Mouse (Mus musculus) thymus, adult 2 months (tissue): ENCODE results near the gene Rem1. TPM values are rescaled to one million over a fixed set of nuclear protein-coding genes. Genes with fewer than 3 reads are reported as not detected.
A peak's percentile ranks its signal among the peaks of the same experiment; 100 is the strongest.

ENCODE experiments used
- DNase-seq: peaks from one replicate; pipeline ENCODE4 v3.0.0; 2021
- H3K27ac ChIP-seq: fragments of 200-500 bp; 2 replicates; pipeline ENCODE4 v1.5.1; 2012; ENCODE audit warnings: low read length, control low read depth; ENCODE audit not compliant: control insufficient read depth, insufficient read depth
- H3K27me3 ChIP-seq: fragments of 200-500 bp; 2 replicates; pipeline ENCODE4 v1.6.1; 2012; ENCODE audit warnings: mild to moderate bottlenecking, low read length, moderate library complexity, mixed read lengths; ENCODE audit not compliant: control insufficient read depth, insufficient read depth
- H3K36me3 ChIP-seq: fragments of 200-500 bp; 2 replicates; pipeline ENCODE4 v1.6.1; 2012; ENCODE audit warnings: mild to moderate bottlenecking, low read length, moderate library complexity; ENCODE audit not compliant: control insufficient read depth, insufficient read depth
- H3K4me1 ChIP-seq: fragments of 200-500 bp; replicated peaks from 2 replicates; pipeline ENCODE4 v1.6.1; 2012; ENCODE audit warnings: low read length; ENCODE audit not compliant: control insufficient read depth, insufficient read depth
- H3K4me3 ChIP-seq: fragments of 200-500 bp; 2 replicates; pipeline ENCODE4 v1.5.1; 2012; ENCODE audit warnings: mild to moderate bottlenecking, low read length, control low read depth, moderate library complexity; ENCODE audit not compliant: control insufficient read depth, insufficient read depth
- CTCF ChIP-seq: fragments of 200-500 bp; IDR thresholded peaks from 2 replicates; pipeline ENCODE4 v1.5.1; 2012; ENCODE audit warnings: mild to moderate bottlenecking, control low read depth, low read length, moderate library complexity, borderline replicate concordance; ENCODE audit not compliant: control insufficient read depth, poor library complexity, insufficient read depth; ENCODE audit errors: extremely low read depth
- POLR2A ChIP-seq: fragments of 200-500 bp; IDR thresholded peaks from 2 replicates; pipeline ENCODE4 v1.6.1; 2012; ENCODE audit warnings: mild to moderate bottlenecking, low read length, control low read depth, moderate library complexity; ENCODE audit not compliant: control insufficient read depth, poor library complexity, insufficient read depth; ENCODE audit errors: extremely low read depth
- WGBS: fragments of 180-500 bp; shearing (Covaris S2); methylation state at CpG from one replicate; pipeline ENCODE4 v1.1.7; 2018; 5-methylcytosine and 5-hydroxymethylcytosine counted together
- polyA plus RNA-seq: library from polyadenylated mRNA; depleted of rRNA; stranded (reverse); fragments of >200 nt; gene quantifications from 2 replicates; pipeline ENCODE4 v1.2.3, GENCODE M21; 2012

Rem1 gene
- polyA plus RNA-seq, 1 experiment: 3.3 TPM

- Histone ChIP-seq H3K27ac (peak overlapping the region; percentile 96), H3K4me1 (peaks cover 29% of the 10 kb centered on the region), H3K36me3 (peaks cover 10% of the 10 kb centered on the region), H3K27me3 (no peaks in the 10 kb centered on the region), H3K4me3 (peak overlapping the region; percentile 81)
- DNase-seq: peak; percentile 92
- 3% methylated on average over 9 of the region's 9 CpGs for WGBS
- TF ChIP-seq CTCF: no peak
- 0 out of 2 replicates have a peak, but pooled peaks have one; percentile 48 for TF ChIP-seq POLR2A
Measured at GRCm38 (mm10) chr2:152670983-152671641, 44.4 kb downstream of the Rem1 start.

GRCm38 (mm10) chr2:152671642-152671999 is 44.9 kb downstream of the Rem1 start:
- Histone ChIP-seq H3K27ac (peak overlapping the region; percentile 96), H3K4me3 (peak overlapping the region; percentile 81), H3K4me1 (peaks cover 30% of the 10 kb centered on the region), H3K27me3 (no peaks in the 10 kb centered on the region), H3K36me3 (peaks cover 14% of the 10 kb centered on the region)
- WGBS: 2% methylated on average over 5 of the region's 5 CpGs
- peak; percentile 83 for DNase-seq
- TF ChIP-seq CTCF: no peak
- no peak for TF ChIP-seq POLR2A

GRCm38 (mm10) chr2:152672166-152672565 is 45.4 kb downstream of the Rem1 start:
- no peak for DNase-seq
- WGBS: 58% methylated on average over 12 of the region's 12 CpGs
- Histone ChIP-seq H3K36me3 (peaks cover 17% of the 10 kb centered on the region), H3K27ac (peak overlapping the region; percentile 96), H3K27me3 (no peaks in the 10 kb centered on the region), H3K4me1 (peaks cover 30% of the 10 kb centered on the region), H3K4me3 (peak overlapping the region; percentile 5; the same call in 1 of the 2 replicates)
- TF ChIP-seq POLR2A (no peak), CTCF (no peak)

GRCm38 (mm10) chr2:152674148-152674547 is 47.4 kb downstream of the Rem1 start:
- H3K27me3 ChIP-seq: no peaks in the 10 kb centered on the region
- TF ChIP-seq POLR2A (no peak), CTCF (no peak)
- H3K36me3 ChIP-seq: peaks cover 34% of the 10 kb centered on the region
- H3K4me3 ChIP-seq: no peak overlapping the region
- peaks cover 30% of the 10 kb centered on the region for H3K4me1 ChIP-seq
- 77% methylated on average over 11 of the region's 11 CpGs for WGBS
- H3K27ac ChIP-seq: no peak overlapping the region
- DNase-seq: no peak

GRCm38 (mm10) chr2:152675252-152675791 is 48.6 kb downstream of the Rem1 start:
- Histone ChIP-seq H3K36me3 (peaks cover 46% of the 10 kb centered on the region), H3K4me1 (peaks cover 30% of the 10 kb centered on the region), H3K4me3 (no peak overlapping the region)

GRCm38 (mm10) chr2:152678302-152678701 is 51.6 kb downstream of the Rem1 start:
- H3K4me1 ChIP-seq: peaks cover 14% of the 10 kb centered on the region
- H3K27ac ChIP-seq: no peak overlapping the region
- peak; percentile 50 for DNase-seq
- no peaks in the 10 kb centered on the region for H3K27me3 ChIP-seq
- H3K4me3 ChIP-seq: no peak overlapping the region
- TF ChIP-seq CTCF: no peak
- TF ChIP-seq POLR2A: no peak
- H3K36me3 ChIP-seq: peaks cover 76% of the 10 kb centered on the region
- WGBS: 52% methylated on average over 3 of the region's 3 CpGs

More at GRCm38 (mm10) chr2:152675252-152675791, 48.6 kb downstream of the Rem1 start:
- WGBS: 77% methylated on average over 13 of the region's 13 CpGs
- H3K27me3 ChIP-seq: no peaks in the 10 kb centered on the region
- no peak for DNase-seq
- TF ChIP-seq POLR2A (no peak), CTCF (no peak)
- H3K27ac ChIP-seq: no peak overlapping the region
